Mouse (Mus musculus) thymus, adult 2 months (tissue): ENCODE measurements around the gene Cacna1c.

Experiments
- CTCF ChIP-seq: fragments of 200-500 bp; IDR thresholded peaks from 2 replicates; pipeline ENCODE4 v1.5.1; 2012; ENCODE audit warnings: mild to moderate bottlenecking, control low read depth, low read length, moderate library complexity, borderline replicate concordance; ENCODE audit not compliant: control insufficient read depth, poor library complexity, insufficient read depth; ENCODE audit errors: extremely low read depth
- POLR2A ChIP-seq: fragments of 200-500 bp; IDR thresholded peaks from 2 replicates; pipeline ENCODE4 v1.6.1; 2012; ENCODE audit warnings: mild to moderate bottlenecking, low read length, control low read depth, moderate library complexity; ENCODE audit not compliant: control insufficient read depth, poor library complexity, insufficient read depth; ENCODE audit errors: extremely low read depth

DNA sequence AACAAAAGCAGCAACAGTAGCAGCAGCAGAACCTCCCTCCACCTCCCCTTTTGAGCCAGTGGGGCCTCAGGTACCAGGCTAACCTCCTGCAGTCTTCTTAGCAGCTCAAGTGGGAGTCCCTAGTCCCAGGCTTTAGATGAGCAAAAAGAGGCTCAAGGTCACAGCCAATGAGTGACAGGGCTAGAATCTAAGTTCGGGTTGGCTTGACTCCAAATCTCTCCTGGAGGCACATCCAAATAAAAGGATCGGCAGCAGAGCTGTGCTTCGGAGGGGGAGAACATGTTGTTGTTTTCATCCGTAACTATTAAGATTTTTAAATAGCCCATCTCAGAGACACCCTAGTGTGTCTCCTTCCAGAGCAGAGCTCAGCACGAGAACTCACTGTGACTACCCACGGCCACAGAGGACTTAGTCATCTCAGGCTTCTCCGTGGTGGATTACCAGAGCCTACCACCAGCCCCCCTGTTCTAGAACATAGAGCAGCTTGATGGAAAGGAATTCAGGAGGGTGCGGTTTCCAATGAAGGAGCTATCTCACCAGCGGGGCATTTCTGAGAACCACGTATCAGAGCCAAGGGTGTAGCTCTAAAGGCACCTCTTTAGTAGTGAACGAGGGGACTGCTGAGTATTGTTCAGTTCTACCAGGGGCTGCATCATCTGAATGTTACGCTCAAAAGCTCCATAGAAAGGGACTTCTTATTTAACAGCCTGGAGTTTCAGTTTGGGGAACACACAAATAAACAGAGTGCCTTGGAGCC lies 438.5 kb downstream of the Cacna1c start:
- TF ChIP-seq POLR2A (no peak), CTCF (no peak)
